Mouse (Mus musculus): ENCODE measurements around the gene Sh3pxd2a. TPM values are rescaled to one million over a fixed set of nuclear protein-coding genes. Genes with fewer than 3 reads are reported as not detected.

The Sh3pxd2a gene
- total and polyA plus RNA-seq, 2 experiments from 2014 or later = 3.4 to 47.2 TPM

GRCm38 (mm10) chr19:47455001-47455755, 9.0 kb downstream of the Sh3pxd2a start:
- DNase-seq (ENCODE audit: low spot score) (no peak), ATAC-seq (ENCODE audit: insufficient read depth, low read depth) (no peak)
- H3K9ac ChIP-seq (replicated peaks; ENCODE audit: low read depth, low read length) = 0 out of 2 replicates have a peak overlapping the region, but pooled peaks have one; percentile 38
- H3K4me3 ChIP-seq (ENCODE audit: low read depth, low read length) = no peak overlapping the region
- WGBS = 58% methylated on average over 15 of the region's 15 CpGs
- H3K9me3 ChIP-seq (replicated peaks; ENCODE audit: control insufficient read depth, low read length) = no peaks in the 10 kb centered on the region
- TF ChIP-seq EP300 (IDR thresholded peaks at IDR 0.05; ENCODE audit: low read depth) = peak; percentile 66; the same call in 1 of the 2 replicates
- TF ChIP-seq CTCF (IDR thresholded peaks at IDR 0.05; ENCODE audit: low read depth) = no peak
- H3K4me2 ChIP-seq (ENCODE audit: low read depth, low read length) = peak overlapping the region; percentile 0; the same call in 1 of the 2 replicates
- H3K36me3 ChIP-seq (replicated peaks; ENCODE audit: control insufficient read depth, insufficient read depth, low read length) = no peaks in the 10 kb centered on the region
- H3K27ac ChIP-seq (ENCODE audit: low read depth) = peak overlapping the region; percentile 95
- H3K27me3 ChIP-seq (ENCODE audit: control insufficient read depth, insufficient read depth, low read length) = no peaks in the 10 kb centered on the region
- H3K4me1 ChIP-seq (ENCODE audit: control insufficient read depth, insufficient read depth) = peaks cover 87% of the 10 kb centered on the region

- H3K4me2 ChIP-seq (ENCODE audit: low read depth, low read length) = peak overlapping the region; percentile 0; the same call in 1 of the 2 replicates
- H3K36me3 ChIP-seq (replicated peaks; ENCODE audit: control insufficient read depth, insufficient read depth, low read length) = no peaks in the 10 kb centered on the region
- H3K4me1 ChIP-seq (ENCODE audit: control insufficient read depth, insufficient read depth) = peaks cover 88% of the 10 kb centered on the region
- H3K4me3 ChIP-seq (ENCODE audit: low read depth, low read length) = no peak overlapping the region
- DNase-seq (ENCODE audit: low spot score) (peak; percentile 82), ATAC-seq (ENCODE audit: insufficient read depth, low read depth) (peak; percentile 65)
- peak overlapping the region; percentile 38 for H3K9ac ChIP-seq (replicated peaks; ENCODE audit: low read depth, low read length)
- TF ChIP-seq CTCF (IDR thresholded peaks at IDR 0.05; ENCODE audit: low read depth) = no peak
- TF ChIP-seq EP300 (IDR thresholded peaks at IDR 0.05; ENCODE audit: low read depth) = no peak
- WGBS = 23% methylated on average over 11 of the region's 11 CpGs
- H3K9me3 ChIP-seq (replicated peaks; ENCODE audit: control insufficient read depth, low read length) = no peaks in the 10 kb centered on the region
- peak overlapping the region; percentile 95 for H3K27ac ChIP-seq (ENCODE audit: low read depth)
- no peaks in the 10 kb centered on the region for H3K27me3 ChIP-seq (ENCODE audit: control insufficient read depth, insufficient read depth, low read length)
These were observed 9.8 kb downstream of the Sh3pxd2a start for GRCm38 (mm10) chr19:47454167-47455000.

GRCm38 (mm10) chr19:47453352-47453751, 10.8 kb downstream of the Sh3pxd2a start:
- TF ChIP-seq CTCF (IDR thresholded peaks at IDR 0.05; ENCODE audit: low read depth) (no peak), EP300 (IDR thresholded peaks at IDR 0.05; ENCODE audit: low read depth) (no peak)
- WGBS = 76% methylated on average over 7 of the region's 7 CpGs
- DNase-seq (ENCODE audit: low spot score) (no peak), ATAC-seq (ENCODE audit: insufficient read depth, low read depth) (no peak)
- no peak overlapping the region for H3K4me3 ChIP-seq (ENCODE audit: low read depth, low read length)
- no peak overlapping the region for H3K4me2 ChIP-seq (ENCODE audit: low read depth, low read length)
- H3K9me3 ChIP-seq (replicated peaks; ENCODE audit: control insufficient read depth, low read length) = no peaks in the 10 kb centered on the region
- peaks cover 88% of the 10 kb centered on the region for H3K4me1 ChIP-seq (ENCODE audit: control insufficient read depth, insufficient read depth)
- peak overlapping the region; percentile 95 for H3K27ac ChIP-seq (ENCODE audit: low read depth)
- H3K36me3 ChIP-seq (replicated peaks; ENCODE audit: control insufficient read depth, insufficient read depth, low read length) = no peaks in the 10 kb centered on the region
- H3K9ac ChIP-seq (replicated peaks; ENCODE audit: low read depth, low read length) = no peak overlapping the region
- H3K27me3 ChIP-seq (ENCODE audit: control insufficient read depth, insufficient read depth, low read length) = no peaks in the 10 kb centered on the region

GRCm38 (mm10) chr19:47452682-47453081, 11.5 kb downstream of the Sh3pxd2a start:
- Histone ChIP-seq H3K4me1 (ENCODE audit: control insufficient read depth, insufficient read depth) (peaks cover 88% of the 10 kb centered on the region), H3K4me2 (ENCODE audit: low read depth, low read length) (no peak overlapping the region), H3K27ac (ENCODE audit: low read depth) (peak overlapping the region; percentile 58), H3K9ac (replicated peaks; ENCODE audit: low read depth, low read length) (no peak overlapping the region), H3K36me3 (replicated peaks; ENCODE audit: control insufficient read depth, insufficient read depth, low read length) (no peaks in the 10 kb centered on the region), H3K9me3 (replicated peaks; ENCODE audit: control insufficient read depth, low read length) (no peaks in the 10 kb centered on the region), H3K4me3 (ENCODE audit: low read depth, low read length) (no peak overlapping the region), H3K27me3 (ENCODE audit: control insufficient read depth, insufficient read depth, low read length) (no peaks in the 10 kb centered on the region)
- TF ChIP-seq CTCF (IDR thresholded peaks at IDR 0.05; ENCODE audit: low read depth) (no peak), EP300 (IDR thresholded peaks at IDR 0.05; ENCODE audit: low read depth) (no peak; the same call in 1 of the 2 replicates)
- peak; percentile 45 for ATAC-seq (ENCODE audit: insufficient read depth, low read depth)
- peak; percentile 80 for DNase-seq (ENCODE audit: low spot score)
- WGBS = 28% methylated on average over 10 of the region's 10 CpGs

- H3K4me2 ChIP-seq (ENCODE audit: low read depth, low read length) = no peak overlapping the region
- no peaks in the 10 kb centered on the region for H3K27me3 ChIP-seq (ENCODE audit: control insufficient read depth, insufficient read depth, low read length)
- WGBS = 35% methylated on average over 7 of the region's 7 CpGs
- H3K36me3 ChIP-seq (replicated peaks; ENCODE audit: control insufficient read depth, insufficient read depth, low read length) = no peaks in the 10 kb centered on the region
- DNase-seq (ENCODE audit: low spot score) (no peak), ATAC-seq (ENCODE audit: insufficient read depth, low read depth) (no peak)
- H3K9me3 ChIP-seq (replicated peaks; ENCODE audit: control insufficient read depth, low read length) = no peaks in the 10 kb centered on the region
- H3K9ac ChIP-seq (replicated peaks; ENCODE audit: low read depth, low read length) = no peak overlapping the region
- TF ChIP-seq CTCF (IDR thresholded peaks at IDR 0.05; ENCODE audit: low read depth) = no peak
- no peak for TF ChIP-seq EP300 (IDR thresholded peaks at IDR 0.05; ENCODE audit: low read depth)
- H3K27ac ChIP-seq (ENCODE audit: low read depth) = peak overlapping the region; percentile 58
- H3K4me3 ChIP-seq (ENCODE audit: low read depth, low read length) = no peak overlapping the region
- peaks cover 87% of the 10 kb centered on the region for H3K4me1 ChIP-seq (ENCODE audit: control insufficient read depth, insufficient read depth)
These were observed 12.0 kb downstream of the Sh3pxd2a start for GRCm38 (mm10) chr19:47452211-47452610.

Measured in heart, postnatal 0 days (tissue).